Mouse (Mus musculus) CD4-positive naive resting alpha-beta T cell, adult 57 days (primary cell): ENCODE results near the gene Rabep2. TPM values are rescaled to one million over a fixed set of nuclear protein-coding genes. Genes with fewer than 3 reads are reported as not detected.

ENCODE experiments used
- total RNA-seq: library from RNA; stranded (reverse); gene quantifications from one replicate; pipeline ENCODE4 v1.2.4, GENCODE M21; 2023

Gene Rabep2
- total RNA-seq: 35.2 TPM

DNA sequence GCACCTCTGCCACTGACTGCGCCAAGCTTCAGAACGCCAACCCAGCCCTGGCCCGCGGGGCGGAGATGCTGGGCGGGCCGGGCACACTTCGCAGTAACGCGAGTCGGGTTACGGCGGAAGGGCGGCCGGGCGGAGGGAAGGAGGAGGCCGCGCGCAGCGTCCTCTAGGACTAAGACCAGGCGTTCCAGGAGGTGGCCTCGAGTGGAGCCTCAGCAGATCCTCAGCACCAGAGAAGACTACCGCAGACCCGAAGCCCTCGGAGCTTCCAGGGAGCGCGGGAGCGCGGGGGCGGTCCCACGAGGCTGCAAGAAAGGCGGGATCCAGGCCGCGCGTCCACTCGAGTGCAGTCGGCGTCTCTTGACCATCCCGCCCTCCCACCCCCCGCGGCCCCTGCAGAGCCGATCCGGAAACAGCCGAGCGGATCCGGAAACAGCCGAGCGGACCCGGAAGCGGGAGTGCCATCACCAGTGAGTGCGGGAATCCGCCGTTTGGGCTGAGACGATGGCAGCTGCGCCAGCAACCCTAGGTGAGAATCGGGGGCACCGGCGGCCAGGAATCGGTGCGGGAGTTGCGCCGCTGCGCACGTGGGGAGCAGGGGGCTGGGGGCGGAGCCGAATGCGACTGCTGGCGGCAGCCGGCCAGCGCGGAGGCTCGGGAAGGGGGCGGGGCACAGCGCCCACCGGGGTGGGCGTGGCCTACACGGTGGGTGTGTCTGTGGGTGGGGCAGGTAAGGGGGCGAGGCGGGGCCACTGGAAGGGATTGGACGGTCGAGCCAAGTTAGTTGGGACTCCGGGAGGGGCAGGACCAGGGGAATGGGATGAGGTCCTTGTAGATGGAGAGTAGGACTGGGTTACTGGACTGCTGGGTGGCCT, at the start of gene Rabep2:
TSS of gene Rabep2 (plus strand) at position 129 of the 872 bp plus-strand sequence.

GRCm38 (mm10) chr7:126396298-126397119, 32.0 kb upstream of the Rabep2 start, which contains the start of gene Nfatc2ip:
TSS of gene Nfatc2ip (minus strand) at chr7:126396737.

DNA sequence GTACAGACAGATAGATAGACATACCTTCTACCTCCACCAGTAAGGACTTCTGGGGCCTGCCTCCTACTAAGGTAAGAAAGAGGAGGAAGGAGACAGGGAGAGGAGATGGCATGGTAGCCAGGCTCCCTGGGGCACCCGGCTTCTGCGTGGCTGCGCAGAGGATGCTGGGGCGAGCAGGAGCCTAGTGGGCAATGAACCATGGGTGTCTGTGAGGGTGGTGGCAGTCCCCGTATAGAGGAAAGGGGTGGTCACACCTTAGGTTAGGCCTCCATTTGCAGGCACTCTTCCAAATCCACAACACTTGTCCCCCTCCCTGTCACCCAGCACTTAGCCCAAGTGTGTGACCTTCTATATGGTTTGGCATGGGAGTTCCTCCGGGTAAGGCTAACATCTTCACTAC, 13.8 kb upstream of the Rabep2 start, which contains the start of gene Cd19:
TSS of gene Cd19 (minus strand) at position 165 of the 400 bp plus-strand sequence.

DNA sequence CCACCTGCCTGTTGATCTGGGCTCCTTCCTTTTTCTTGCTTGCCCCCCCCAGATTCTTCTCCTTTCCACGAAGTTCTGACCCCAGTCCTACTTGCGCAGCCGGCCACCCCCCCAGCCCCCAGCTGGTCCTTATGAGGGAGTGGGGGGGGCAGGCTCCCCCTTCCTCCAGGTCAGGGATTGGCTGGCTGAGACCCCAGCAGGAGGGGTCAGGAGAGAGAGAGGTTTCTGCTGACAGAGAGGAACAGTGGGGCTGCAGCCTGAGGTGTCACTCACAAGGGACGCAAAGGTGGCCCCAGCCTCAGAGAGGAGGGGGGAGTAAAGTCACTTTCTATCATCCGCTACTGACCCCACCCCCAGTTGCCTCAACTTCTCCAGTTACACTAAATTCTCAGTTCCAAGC, 34.4 kb downstream of the Rabep2 start, which contains the start of gene Atp2a1:
TSS of gene Atp2a1 (minus strand) at position 105 of the 400 bp plus-strand sequence.

GRCm38 (mm10) chr7:126474993-126475581, 46.5 kb downstream of the Rabep2 start, which contains the start of gene Sh2b1:
TSS of gene Sh2b1 (minus strand) at chr7:126475424.

DNA sequence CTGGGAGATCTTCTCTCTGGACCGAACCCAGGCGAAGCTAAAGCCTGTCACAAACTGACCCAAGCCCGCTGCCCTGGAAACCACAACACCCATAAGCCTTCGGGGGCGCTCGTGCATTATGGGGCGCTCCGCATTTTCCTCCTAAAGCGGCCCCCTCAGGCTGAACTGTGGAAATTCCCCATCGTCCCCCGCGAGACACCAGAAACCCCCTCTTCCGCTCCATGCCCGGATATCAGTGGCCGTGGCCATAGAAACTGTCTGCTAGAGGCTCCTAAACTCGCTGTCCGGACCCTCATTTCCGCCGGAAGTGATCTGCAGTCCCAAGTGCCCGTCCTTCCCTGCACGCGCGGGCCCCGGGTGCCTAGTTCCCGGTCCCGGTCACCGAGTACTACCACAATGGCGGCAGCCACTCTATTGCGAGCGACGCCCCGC, 58.5 kb downstream of the Rabep2 start, which contains the start of gene Tufm:
TSS of gene Tufm (plus strand) at position 310 of the 432 bp plus-strand sequence.

Other genes with a start within 250 kb of the Rabep2 start
- 211 TPM for gene Xpo6, start 228.3 kb upstream of the Rabep2 start, total RNA-seq
- gene Sbk1, start 156.1 kb upstream of the Rabep2 start, total RNA-seq: 50.2 TPM
- 698 TPM for gene Lat, start 59.2 kb upstream of the Rabep2 start, total RNA-seq
- 85.7 TPM for gene Spns1, start 51.3 kb upstream of the Rabep2 start, total RNA-seq
- gene Nfatc2ip, start 32.0 kb upstream of the Rabep2 start, total RNA-seq: 22.7 TPM
- gene Cd19, start 13.9 kb upstream of the Rabep2 start, total RNA-seq: 42.7 TPM
- 0.86 TPM for gene Atp2a1, start 34.3 kb downstream of the Rabep2 start, total RNA-seq
- gene Sh2b1, start 46.7 kb downstream of the Rabep2 start, total RNA-seq: 95.6 TPM
- gene Tufm, start 58.6 kb downstream of the Rabep2 start, total RNA-seq: 49.0 TPM
- gene Atxn2l, start 74.7 kb downstream of the Rabep2 start, total RNA-seq: 222 TPM
- 131 TPM for gene Eif3c, start 137.7 kb downstream of the Rabep2 start, total RNA-seq
- gene Apobr, start 156.2 kb downstream of the Rabep2 start, total RNA-seq: 6.9 TPM
- 108 TPM for gene Cln3, start 157.1 kb downstream of the Rabep2 start, total RNA-seq
- gene Il27, start 166.2 kb downstream of the Rabep2 start, total RNA-seq: not detected
- gene Nupr1, start 202.1 kb downstream of the Rabep2 start, total RNA-seq: 1.3 TPM
- gene Sgf29, start 220.6 kb downstream of the Rabep2 start, total RNA-seq: 70.0 TPM
- gene Sult1a1, start 247.7 kb downstream of the Rabep2 start, total RNA-seq: 0.44 TPM